Mouse (Mus musculus) liver, embryonic 18 days (tissue): ENCODE results near the gene Olfr1491. TPM values are rescaled to one million over a fixed set of nuclear protein-coding genes. Genes with fewer than 3 reads are reported as not detected.

ENCODE experiments used
- polyA plus RNA-seq: library from polyadenylated mRNA; depleted of rRNA; stranded (reverse); fragments of >200 nt; gene quantifications from 2 replicates; pipeline ENCODE4 v1.2.3, GENCODE M21; 2012; rRNA removed

Gene Olfr1491
- not detected in 2 replicates for polyA plus RNA-seq

DNA sequence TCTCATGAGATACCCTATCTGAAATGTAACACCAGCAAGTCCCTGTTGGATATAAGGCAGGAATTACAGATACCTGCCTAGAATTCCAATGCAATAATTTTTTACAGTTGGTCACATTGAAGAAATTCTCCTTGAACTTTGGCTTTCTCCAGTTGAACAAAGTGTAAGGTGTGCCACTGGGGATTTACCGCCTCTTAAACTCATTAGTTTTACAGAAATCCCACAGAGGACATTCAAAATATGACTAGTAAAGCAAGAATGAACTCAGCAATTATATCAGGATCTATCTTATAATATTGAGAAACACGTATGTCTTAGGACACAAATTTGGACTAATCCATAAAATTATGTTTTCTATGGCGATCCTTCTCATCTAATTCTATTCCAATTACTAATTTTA is at the start of gene Olfr1491:
Olfr1491 (plus strand) TSS at position 301 of the 400 bp plus-strand sequence.

DNA sequence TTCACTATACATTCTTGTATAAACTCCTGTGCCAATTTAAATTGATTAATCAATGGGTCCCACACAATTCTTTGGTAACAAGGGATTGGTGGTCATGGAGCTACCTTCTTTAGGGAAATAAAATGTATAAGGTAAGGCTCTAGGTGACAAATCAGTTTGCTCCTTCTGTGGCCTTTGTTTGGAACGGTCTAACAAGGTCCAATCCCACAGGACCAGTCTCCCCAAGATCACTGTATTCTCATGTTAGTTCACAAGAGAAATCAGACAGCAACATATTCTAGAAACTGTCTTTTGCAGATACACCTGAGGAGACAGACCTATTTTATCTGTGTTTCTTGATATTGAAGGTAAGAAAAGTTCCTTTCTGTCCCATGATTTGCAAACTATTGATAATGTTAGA is 46.3 kb upstream of the Olfr1491 start, which contains the start of gene Olfr1490:
Olfr1490 (plus strand) TSS at position 301 of the 400 bp plus-strand sequence.

DNA sequence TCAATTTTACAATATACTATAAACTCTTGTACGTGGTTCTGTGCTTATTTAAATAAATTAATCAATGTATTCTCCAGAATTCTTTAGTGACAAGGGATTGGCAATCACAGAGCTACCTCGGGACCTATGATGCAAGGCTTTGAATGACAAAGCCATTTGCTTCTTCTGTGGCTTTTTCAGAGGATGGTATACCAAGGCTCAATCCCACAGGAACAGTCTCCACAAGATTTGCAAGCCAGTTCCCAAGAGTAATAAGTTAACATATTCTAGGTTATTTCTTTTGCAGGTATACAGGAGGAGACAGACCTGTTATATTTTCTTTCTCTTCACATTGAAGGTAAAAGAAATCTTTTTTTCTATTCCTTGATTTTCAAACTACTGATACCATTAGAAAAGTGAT is 25.9 kb downstream of the Olfr1491 start, which contains the start of gene Olfr1493-ps1:
Olfr1493-ps1 (plus strand) TSS at position 301 of the 400 bp plus-strand sequence.

DNA sequence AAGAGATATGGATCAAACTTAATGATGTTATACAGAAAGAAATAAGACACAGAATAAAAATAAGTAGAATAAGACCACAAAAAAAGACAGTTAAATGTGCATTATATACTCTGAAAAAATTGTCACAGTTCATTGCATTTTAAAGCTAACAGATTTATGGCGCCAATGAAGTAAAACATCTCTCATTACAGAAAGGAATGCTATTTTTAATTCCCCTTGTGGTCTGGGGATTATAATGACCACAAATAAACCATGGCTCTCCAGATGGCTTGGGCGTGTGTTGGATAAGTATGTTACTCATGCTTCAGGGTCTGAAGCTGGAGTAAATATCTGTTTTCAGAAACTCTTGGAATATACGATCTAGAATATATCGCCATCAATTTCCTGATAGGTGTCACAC is 42.4 kb downstream of the Olfr1491 start, which contains the start of gene Olfr1494:
Olfr1494 (plus strand) TSS at position 301 of the 400 bp plus-strand sequence.

Other genes starting within 250 kb of the Olfr1491 start
- not detected in 2 replicates for gene Olfr1472, start 241.2 kb upstream of the Olfr1491 start, polyA plus RNA-seq
- gene Olfr1474, start 227.7 kb upstream of the Olfr1491 start, polyA plus RNA-seq: not detected in 2 replicates
- gene Olfr1475, start 217.1 kb upstream of the Olfr1491 start, polyA plus RNA-seq: not detected in 2 replicates
- not detected in 2 replicates for gene Olfr1477, start 196.7 kb upstream of the Olfr1491 start, polyA plus RNA-seq
- not detected in 2 replicates for gene Olfr1480, start 169.4 kb upstream of the Olfr1491 start, polyA plus RNA-seq
- not detected in 2 replicates for gene Olfr1484, start 113.8 kb upstream of the Olfr1491 start, polyA plus RNA-seq
- not detected in 2 replicates for gene Olfr1487, start 79.9 kb upstream of the Olfr1491 start, polyA plus RNA-seq
- not detected in 2 replicates for gene Olfr1489, start 65.6 kb upstream of the Olfr1491 start, polyA plus RNA-seq
- not detected in 2 replicates for gene Olfr1490, start 46.2 kb upstream of the Olfr1491 start, polyA plus RNA-seq
- gene Olfr1493-ps1, start 26.0 kb downstream of the Olfr1491 start, polyA plus RNA-seq: not detected in 2 replicates
- gene Olfr1494, start 42.5 kb downstream of the Olfr1491 start, polyA plus RNA-seq: not detected in 2 replicates
- not detected in 2 replicates for gene Olfr1495, start 67.3 kb downstream of the Olfr1491 start, polyA plus RNA-seq
- not detected in 2 replicates for gene Olfr1496, start 80.6 kb downstream of the Olfr1491 start, polyA plus RNA-seq
- gene Olfr1497, start 100.9 kb downstream of the Olfr1491 start, polyA plus RNA-seq: not detected in 2 replicates
- gene Olfr1499, start 122.2 kb downstream of the Olfr1491 start, polyA plus RNA-seq: not detected in 2 replicates
- gene Olfr1500, start 133.2 kb downstream of the Olfr1491 start, polyA plus RNA-seq: not detected in 2 replicates
- gene Olfr1501, start 153.4 kb downstream of the Olfr1491 start, polyA plus RNA-seq: not detected in 2 replicates
- gene Olfr1502, start 164.5 kb downstream of the Olfr1491 start, polyA plus RNA-seq: not detected in 2 replicates
- gene Olfr1504, start 200.7 kb downstream of the Olfr1491 start, polyA plus RNA-seq: not detected in 2 replicates
- not detected in 2 replicates for gene Olfr1505, start 216.3 kb downstream of the Olfr1491 start, polyA plus RNA-seq